Mouse (Mus musculus) stomach, postnatal 0 days (tissue): ENCODE measurements around the gene Fli1.

Experiments used
- CTCF ChIP-seq: IDR thresholded peaks from 2 replicates; pipeline ENCODE4 v1.5.1; 2016; ENCODE audit warnings: antibody characterized with exemption, low read depth, mild to moderate bottlenecking, moderate library complexity
- EP300 ChIP-seq: optimal IDR thresholded peaks from 2 replicates; pipeline ENCODE3; 2016; ENCODE audit warnings: antibody characterized with exemption

GRCm38 (mm10) chr9:32469123-32469751, 73.4 kb downstream of the Fli1 start:
- no peak for TF ChIP-seq CTCF
- no peak for TF ChIP-seq EP300
